Mouse (Mus musculus): Measurements from ENCODE around the gene 2310057N15Rik. TPM values are rescaled to one million over a fixed set of nuclear protein-coding genes. Genes with fewer than 3 reads are reported as not detected.
"Not testable (repeated sequence)": the region's sequence is repeated elsewhere in the genome, so short reads cannot be mapped to it uniquely, and the experiment has no call there.

The 2310057N15Rik gene
- not detected for total RNA-seq (2021)
- long read RNA-seq, experiment 1 = 0 reads
- long read RNA-seq, experiment 2 = 0 reads

DNA sequence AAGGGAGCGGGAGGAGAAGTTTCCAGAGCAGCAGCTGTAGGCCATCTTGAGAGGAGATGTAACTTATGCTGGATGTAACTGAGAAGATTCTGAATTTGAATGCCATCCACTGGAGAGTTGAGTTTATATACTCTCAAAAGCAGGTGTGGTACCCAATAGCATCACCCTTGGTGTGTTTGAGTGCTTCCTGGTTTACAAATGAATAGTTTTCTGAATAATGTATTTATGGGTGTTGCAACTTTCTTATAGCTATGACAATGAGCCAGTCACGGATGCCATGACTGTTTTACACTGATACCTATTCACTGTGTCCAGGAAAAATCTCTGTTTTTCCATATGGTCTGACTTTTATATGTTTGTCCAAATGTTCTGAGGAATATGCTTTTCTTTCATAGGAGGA lies at the start of gene 2310057N15Rik:
Gene 2310057N15Rik (minus strand): TSS at position 101 of the 400 bp plus-strand sequence.
- no peak within 1 kb of the TSS for H3K27ac ChIP-seq
- H3K4me3 ChIP-seq = no peak within 1 kb of the TSS
- intact Hi-C loops (cut with DNase I) = no loop called here
- no peak for DNase-seq
- no peak for TF ChIP-seq CTCF (IDR thresholded peaks at IDR 0.05)

DNA sequence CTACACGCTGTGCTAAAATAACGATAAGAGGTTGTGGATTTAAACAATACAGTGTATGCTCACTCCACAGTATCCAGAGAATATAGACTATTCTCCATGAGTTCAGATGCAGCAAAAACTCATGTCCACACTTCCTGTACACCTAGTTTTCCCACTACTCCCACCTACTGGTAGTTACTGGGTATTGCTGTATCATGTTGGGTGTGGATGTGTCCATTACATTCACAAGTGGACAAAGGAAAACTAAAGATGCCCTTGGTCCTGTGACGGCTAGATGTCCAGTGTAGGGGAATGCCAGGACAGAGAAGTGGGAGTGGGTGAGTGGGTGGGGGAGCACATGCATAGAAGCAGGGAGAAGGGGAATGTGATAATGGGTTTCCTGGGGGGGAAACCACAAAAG lies 49.7 kb upstream of the 2310057N15Rik start:
- intact Hi-C loops (cut with DNase I) = loop anchor here (5.0 to 10.0 kb wide), 3 partner anchors 109 to 431 kb away; no protein-coding TSS in a partner anchor
- Histone ChIP-seq H3K4me3 (no peak overlapping the region), H3K27ac (no peak overlapping the region)
- peak; percentile 64 for TF ChIP-seq CTCF (IDR thresholded peaks at IDR 0.05)
- DNase-seq = no peak

DNA sequence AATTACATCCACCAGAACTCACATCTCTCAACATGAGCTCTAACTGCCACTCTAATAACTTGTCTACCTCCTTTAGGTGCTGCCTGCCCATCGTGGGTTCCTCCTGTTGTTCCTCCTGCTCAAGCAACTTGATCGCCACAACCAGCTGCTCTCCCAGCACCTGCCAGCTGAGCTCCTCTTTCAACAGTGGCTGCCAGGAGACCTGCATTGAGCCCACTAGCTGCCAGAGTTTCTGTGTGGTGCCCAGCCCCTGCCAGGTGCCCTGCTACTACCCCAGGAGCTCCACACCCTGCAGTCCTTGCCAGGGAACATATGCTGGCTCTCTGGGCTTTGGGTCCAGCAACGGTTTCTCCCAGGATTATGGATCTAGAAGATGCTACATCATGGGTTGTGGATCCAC lies 46.1 kb upstream of the 2310057N15Rik start, which contains the start of gene Krtap15:
Gene Krtap15 (plus strand): TSS at position 150 of the 400 bp plus-strand sequence.
- intact Hi-C loops (cut with DNase I) = loop anchor here (5.0 to 10.0 kb wide), 3 partner anchors 105 to 428 kb away; no protein-coding TSS in a partner anchor
- Histone ChIP-seq H3K27ac (no peak within 1 kb of the TSS), H3K4me3 (no peak within 1 kb of the TSS)
- DNase-seq = peak; percentile 78
- no peak for TF ChIP-seq CTCF (IDR thresholded peaks at IDR 0.05)

DNA sequence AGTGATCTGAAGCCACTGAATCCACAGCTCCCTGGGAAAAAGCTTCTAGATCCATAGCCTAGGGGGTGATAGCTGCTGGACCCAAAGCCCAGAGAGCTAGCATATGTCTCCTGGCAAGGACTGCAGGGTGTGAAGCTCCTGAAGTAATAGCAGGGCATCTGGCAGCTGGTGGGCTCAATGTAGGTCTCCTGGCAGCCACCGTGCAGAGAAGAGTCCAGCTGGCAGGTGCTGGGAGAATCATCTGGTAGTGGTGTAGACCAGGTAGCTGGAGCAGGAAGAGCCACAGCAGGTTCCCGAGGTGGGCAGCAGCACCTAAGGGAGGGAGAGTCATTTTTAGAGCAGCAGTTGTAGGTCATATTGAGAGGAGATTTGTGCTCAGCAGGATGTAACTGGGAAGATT lies 37.8 kb upstream of the 2310057N15Rik start, which contains the start of gene Gm20741:
Gene Gm20741 (minus strand): TSS at position 394 of the 400 bp plus-strand sequence.
- intact Hi-C loops (cut with DNase I) = no loop called here
- DNase-seq = no peak
- TF ChIP-seq CTCF (IDR thresholded peaks at IDR 0.05) = no peak
- H3K4me3 ChIP-seq = no peak within 1 kb of the TSS
- no peak within 1 kb of the TSS for H3K27ac ChIP-seq

DNA sequence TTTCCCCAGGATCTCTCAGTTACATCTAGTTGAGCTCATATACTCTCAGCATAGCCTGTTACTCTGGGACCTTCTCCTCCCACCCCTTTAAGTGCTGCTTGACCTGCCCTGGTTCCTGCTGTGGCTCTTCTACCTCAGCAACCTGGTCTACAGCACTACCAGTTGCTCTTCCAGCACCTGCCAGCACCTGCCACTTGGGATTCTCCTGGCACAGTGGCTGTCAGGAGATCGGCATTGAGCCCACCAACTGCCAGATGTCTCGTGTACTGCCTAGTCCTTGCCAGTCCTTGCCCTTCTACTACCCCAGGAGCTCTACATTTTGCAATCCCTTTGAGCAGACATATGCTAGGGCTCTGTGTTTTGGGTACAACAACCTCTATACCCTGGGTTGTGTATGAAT lies 12.8 kb upstream of the 2310057N15Rik start:
- TF ChIP-seq CTCF (IDR thresholded peaks at IDR 0.05) = no peak
- no peak for DNase-seq
- intact Hi-C loops (cut with DNase I) = no loop called here

DNA sequence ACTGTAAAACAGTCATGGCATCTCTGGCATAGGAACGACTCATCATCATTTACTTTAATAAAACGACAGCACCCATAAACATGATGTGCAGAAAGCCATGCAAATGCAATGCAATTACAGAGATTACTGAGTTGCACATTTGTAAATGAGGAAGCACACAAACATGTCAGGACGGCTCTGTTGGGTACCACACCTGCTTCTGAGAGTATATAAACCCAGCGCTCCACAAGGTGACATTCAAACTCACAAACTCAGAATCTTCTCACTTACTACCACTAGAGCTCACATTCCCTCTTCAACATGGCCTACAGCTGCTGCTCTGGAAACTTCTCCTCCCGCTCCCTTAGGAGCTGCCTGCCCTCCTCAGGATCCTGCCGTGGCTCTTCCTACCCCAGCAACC lies 3.6 kb upstream of the 2310057N15Rik start, which contains the start of gene Gm5965:
Gene Gm5965 (plus strand): TSS at position 301 of the 400 bp plus-strand sequence.
- Histone ChIP-seq H3K27ac (no peak within 1 kb of the TSS), H3K4me3 (no peak within 1 kb of the TSS)
- no peak for DNase-seq
- TF ChIP-seq CTCF (IDR thresholded peaks at IDR 0.05) = no peak
- intact Hi-C loops (cut with DNase I) = no loop called here

More for the DNA sequence above, 12.8 kb upstream of the 2310057N15Rik start:
- Histone ChIP-seq H3K27ac (no peak overlapping the region), H3K4me3 (no peak overlapping the region)

DNA sequence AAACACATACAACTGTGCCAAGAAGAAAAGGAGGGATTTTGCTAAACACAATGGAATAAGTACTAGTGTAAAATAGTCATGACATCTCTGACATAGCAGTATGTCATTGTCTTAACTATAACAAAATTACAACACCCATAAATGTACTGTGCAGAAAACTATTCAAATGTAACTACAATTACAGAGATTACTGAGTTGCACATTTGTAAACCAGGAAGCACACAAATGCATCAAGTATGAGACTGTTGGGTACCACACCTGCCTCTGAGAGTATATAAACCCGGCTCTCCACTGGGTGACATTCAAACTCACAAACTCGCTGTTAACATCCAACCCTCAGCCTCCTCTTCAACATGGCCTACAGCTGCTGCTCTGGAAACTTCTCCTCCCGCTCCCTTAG lies 15.5 kb downstream of the 2310057N15Rik start, which contains the start of gene 2310034C09Rik:
Gene 2310034C09Rik (plus strand): TSS at position 301 of the 400 bp plus-strand sequence.
- DNase-seq; H3K4me3 ChIP-seq; intact Hi-C loops (cut with DNase I); H3K27ac ChIP-seq: not testable (repeated sequence)

DNA sequence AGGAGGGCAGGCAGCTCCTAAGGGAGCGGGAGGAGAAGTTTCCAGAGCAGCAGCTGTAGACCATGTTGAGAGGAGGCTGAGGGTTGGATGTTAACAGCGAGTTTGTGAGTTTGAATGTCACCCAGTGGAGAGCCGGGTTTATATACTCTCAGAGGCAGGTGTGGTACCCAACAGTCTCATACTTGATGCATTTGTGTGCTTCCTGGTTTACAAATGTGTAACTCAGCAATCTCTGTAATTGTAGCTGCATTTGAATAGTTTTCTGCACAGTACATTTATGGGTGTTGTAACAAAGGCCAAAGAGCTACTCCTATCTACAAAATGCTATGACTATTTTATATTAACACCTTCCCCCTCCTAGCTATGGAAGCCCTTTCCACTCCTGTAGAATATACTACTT lies 22.5 kb downstream of the 2310057N15Rik start, which contains the start of gene Krtap13:
Gene Krtap13 (minus strand): TSS at position 101 of the 400 bp plus-strand sequence.
- DNase-seq; H3K27ac ChIP-seq; H3K4me3 ChIP-seq; intact Hi-C loops (cut with DNase I): not testable (repeated sequence)

DNA sequence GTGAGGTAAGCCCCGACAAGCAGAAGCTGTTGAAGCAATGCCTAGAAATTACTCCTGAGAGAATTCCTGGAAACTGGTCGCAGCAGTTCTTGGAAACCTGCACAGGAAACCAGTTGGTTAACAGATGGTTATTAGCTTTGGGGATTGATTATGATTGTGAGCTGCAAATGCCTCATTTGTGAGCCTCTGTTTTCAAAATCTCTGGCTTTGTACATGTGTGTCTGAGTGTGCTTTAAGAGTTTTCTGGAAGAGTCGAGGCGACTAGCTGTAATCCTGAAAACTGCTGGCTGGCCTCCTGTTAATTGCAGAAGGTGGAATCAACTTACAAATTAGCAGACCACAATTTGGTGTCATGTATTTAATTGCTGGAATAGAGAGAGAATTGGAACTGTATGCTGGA lies 26.1 kb downstream of the 2310057N15Rik start:
- Histone ChIP-seq H3K4me3 (no peak overlapping the region), H3K27ac (no peak overlapping the region)
- TF ChIP-seq CTCF (IDR thresholded peaks at IDR 0.05) = no peak
- intact Hi-C loops (cut with DNase I) = no loop called here
- no peak for DNase-seq

DNA sequence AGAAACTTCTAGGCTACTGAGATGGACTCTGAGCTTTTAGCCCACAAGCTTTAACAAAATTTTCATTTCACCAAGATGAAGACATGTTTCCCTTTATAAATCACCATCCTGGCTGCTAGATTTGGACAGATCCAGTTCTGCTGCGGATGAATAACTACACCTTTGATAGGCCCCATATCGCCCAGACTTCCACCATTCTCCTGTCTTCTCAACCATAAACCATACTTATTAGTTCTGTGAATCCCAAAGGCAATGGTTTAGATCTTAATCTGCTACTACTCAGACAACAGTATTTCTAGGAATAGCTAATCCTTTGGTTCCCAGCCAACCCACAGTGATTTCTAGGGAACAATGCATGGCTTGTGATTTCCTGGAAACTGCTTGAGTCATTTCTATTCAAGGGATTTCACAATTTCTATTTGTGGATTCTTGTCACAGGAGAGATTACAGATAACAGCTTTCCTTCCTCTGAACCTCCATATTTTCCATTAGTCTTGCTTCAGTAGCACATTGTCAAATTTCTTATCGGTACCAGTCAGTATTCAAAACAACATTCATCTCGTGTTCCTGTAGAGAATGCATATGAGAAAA lies 29.2 kb downstream of the 2310057N15Rik start:
- no peak overlapping the region for H3K27ac ChIP-seq
- H3K4me3 ChIP-seq = no peak overlapping the region
- no peak for DNase-seq
- no peak for TF ChIP-seq CTCF (IDR thresholded peaks at IDR 0.05)
- intact Hi-C loops (cut with DNase I) = no loop called here

DNA sequence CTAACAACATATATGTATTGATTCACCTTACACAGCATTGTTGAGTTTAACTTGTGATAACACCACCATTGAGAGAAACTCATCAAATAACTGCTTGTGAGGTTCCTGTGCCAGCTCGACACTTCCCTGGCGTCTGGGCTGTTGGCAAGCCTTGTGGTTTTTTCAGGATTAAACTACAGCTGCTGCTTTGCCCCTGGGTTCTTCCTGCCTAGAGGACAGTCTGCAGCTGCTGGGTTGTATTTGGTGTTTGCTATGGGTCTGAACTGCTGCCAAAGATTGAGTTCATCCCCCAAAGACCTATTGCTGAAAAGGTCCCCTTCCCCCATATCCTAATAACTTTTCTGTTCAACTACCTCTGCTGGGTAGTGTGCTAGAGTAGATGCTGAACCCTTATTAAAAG lies 38.6 kb downstream of the 2310057N15Rik start:
- no peak for DNase-seq
- Histone ChIP-seq H3K27ac (no peak overlapping the region), H3K4me3 (no peak overlapping the region)
- intact Hi-C loops (cut with DNase I) = no loop called here
- no peak for TF ChIP-seq CTCF (IDR thresholded peaks at IDR 0.05)

DNA sequence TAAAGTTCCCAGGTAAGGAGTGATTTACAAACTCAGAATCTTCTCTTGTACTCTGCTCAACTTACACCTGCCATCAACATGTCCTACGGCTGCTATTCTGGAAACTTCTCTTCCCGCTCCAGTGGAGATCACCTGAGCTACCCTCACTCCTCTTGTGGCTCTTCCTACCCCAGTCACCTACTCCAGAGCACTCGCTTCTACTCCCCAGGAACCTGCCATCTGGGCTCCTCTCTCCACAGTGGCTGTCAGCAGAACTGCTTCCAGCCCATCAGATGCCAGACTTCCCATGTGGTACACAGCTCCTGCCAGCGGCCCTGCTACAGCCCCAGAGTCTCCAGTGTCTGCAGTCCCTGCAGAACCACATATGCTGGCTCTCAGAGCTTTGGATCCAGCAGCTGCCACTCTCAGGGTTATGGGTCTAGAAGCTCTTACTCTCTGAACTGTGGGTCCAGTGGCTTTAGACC lies 45.2 kb downstream of the 2310057N15Rik start, which contains the start of gene Krtap13-1:
Gene Krtap13-1 (plus strand): TSS at position 51 of the 464 bp plus-strand sequence.
- intact Hi-C loops (cut with DNase I) = no loop called here
- no peak within 1 kb of the TSS for H3K27ac ChIP-seq
- no peak within 1 kb of the TSS for H3K4me3 ChIP-seq
- DNase-seq = peak; percentile 65
- no peak for TF ChIP-seq CTCF (IDR thresholded peaks at IDR 0.05)

Other genes starting within 250 kb of the 2310057N15Rik start
- gene Cldn8, start 211.0 kb downstream of the 2310057N15Rik start, total RNA-seq (2021) = not detected
- gene Krtap24-1, start 161.9 kb downstream of the 2310057N15Rik start, total RNA-seq (2021) = not detected
- not detected for gene 2310079G19Rik, start 146.5 kb downstream of the 2310057N15Rik start, total RNA-seq (2021)
- not detected for gene Krtap26-1, start 126.4 kb downstream of the 2310057N15Rik start, total RNA-seq (2021)
- not detected for gene Krtap27-1, start 102.5 kb downstream of the 2310057N15Rik start, total RNA-seq (2021)
- not detected for gene 2310061N02Rik, start 66.2 kb downstream of the 2310057N15Rik start, total RNA-seq (2021)
- gene Krtap13-1, start 45.3 kb downstream of the 2310057N15Rik start, total RNA-seq (2021) = not detected
- gene Krtap13, start 22.6 kb downstream of the 2310057N15Rik start, total RNA-seq (2021) = not detected
- gene 2310034C09Rik, start 15.4 kb downstream of the 2310057N15Rik start, total RNA-seq (2021) = not detected
- gene Gm5965, start 3.7 kb upstream of the 2310057N15Rik start, total RNA-seq (2021) = not detected
- not detected for gene Gm20741, start 38.0 kb upstream of the 2310057N15Rik start, total RNA-seq (2021)
- not detected for gene Krtap15, start 46.0 kb upstream of the 2310057N15Rik start, total RNA-seq (2021)
- not detected for gene Krtap14, start 51.9 kb upstream of the 2310057N15Rik start, total RNA-seq (2021)
- gene Krtap19-1, start 95.2 kb upstream of the 2310057N15Rik start, total RNA-seq (2021) = not detected
- not detected for gene Krtap19-2, start 100.1 kb upstream of the 2310057N15Rik start, total RNA-seq (2021)
- not detected for gene Krtap19-3, start 103.8 kb upstream of the 2310057N15Rik start, total RNA-seq (2021)
- not detected for gene Krtap19-4, start 110.9 kb upstream of the 2310057N15Rik start, total RNA-seq (2021)
- not detected for gene Krtap19-5, start 122.3 kb upstream of the 2310057N15Rik start, total RNA-seq (2021)
- not detected for gene Krtap19-9b, start 158.1 kb upstream of the 2310057N15Rik start, total RNA-seq (2021)
- not detected for gene Krtap16-3, start 188.7 kb upstream of the 2310057N15Rik start, total RNA-seq (2021)
- not detected for gene Krtap22-2, start 236.6 kb upstream of the 2310057N15Rik start, total RNA-seq (2021)
- not detected for gene Gm10229, start 241.1 kb upstream of the 2310057N15Rik start, total RNA-seq (2021)